Mouse (Mus musculus): Measurements from ENCODE around the gene Gm45140. TPM values are rescaled to one million over a fixed set of nuclear protein-coding genes. Genes with fewer than 3 reads are reported as not detected.

Gene Gm45140
- polyA plus RNA-seq, 1 experiment from 2014 or later = 4.4 TPM

- Histone ChIP-seq H3K4me3 (no peak overlapping the region), H3K27ac (replicated peaks) (peak overlapping the region; percentile 86), H3K36me3 (peaks cover 15% of the 10 kb centered on the region), H3K9me3 (replicated peaks) (no peaks in the 10 kb centered on the region), H3K4me1 (peaks cover 51% of the 10 kb centered on the region), H3K27me3 (ENCODE audit: low read depth, poor library complexity, severe bottlenecking) (peaks cover 30% of the 10 kb centered on the region)
- no peak for DNase-seq (ENCODE audit: low spot score)
Measured at GRCm38 (mm10) chr6:87740496-87740895, 95.1 kb downstream of the Gm45140 start.

GRCm38 (mm10) chr6:87739898-87740297 is 95.7 kb downstream of the Gm45140 start:
- H3K27me3 ChIP-seq (ENCODE audit: low read depth, poor library complexity, severe bottlenecking) = peaks cover 36% of the 10 kb centered on the region
- no peak overlapping the region for H3K4me3 ChIP-seq
- no peak for DNase-seq (ENCODE audit: low spot score)
- peak overlapping the region; percentile 86 for H3K27ac ChIP-seq (replicated peaks)
- WGBS = 66% methylated on average over 6 of the region's 6 CpGs
- peaks cover 21% of the 10 kb centered on the region for H3K36me3 ChIP-seq
- H3K4me1 ChIP-seq = peaks cover 51% of the 10 kb centered on the region
- H3K9me3 ChIP-seq (replicated peaks) = 0 out of 2 replicates have a peak, but pooled peaks cover 2% of the 10 kb centered on the region

Other genes with a start within 250 kb of the Gm45140 start
- 3.1 and 3.4 TPM in 2 replicates for gene Prokr1, start 245.1 kb downstream of the Gm45140 start, polyA plus RNA-seq (2016; fragmentation: Nextera tagmentation; extraction: Ambion mirVana)
- gene Aplf, start 163.6 kb downstream of the Gm45140 start, polyA plus RNA-seq (2016; fragmentation: Nextera tagmentation; extraction: Ambion mirVana) = 13.2 and 13.8 TPM in 2 replicates
- 5.4 and 7.2 TPM in 2 replicates for gene Efcc1, start 104.9 kb downstream of the Gm45140 start, polyA plus RNA-seq (2016; fragmentation: Nextera tagmentation; extraction: Ambion mirVana)
- 2.8 and 3.4 TPM in 2 replicates for gene Gp9, start 57.7 kb downstream of the Gm45140 start, polyA plus RNA-seq (2016; fragmentation: Nextera tagmentation; extraction: Ambion mirVana)
- 5.8 and 8.4 TPM in 2 replicates for gene Rab43, start 23.6 kb downstream of the Gm45140 start, polyA plus RNA-seq (2016; fragmentation: Nextera tagmentation; extraction: Ambion mirVana)
- gene Isy1, start 3.0 kb upstream of the Gm45140 start, polyA plus RNA-seq (2016; fragmentation: Nextera tagmentation; extraction: Ambion mirVana) = 62.4 and 69.1 TPM in 2 replicates
- 1,252 and 1,396 TPM in 2 replicates for gene Cnbp, start 15.3 kb upstream of the Gm45140 start, polyA plus RNA-seq (2016; fragmentation: Nextera tagmentation; extraction: Ambion mirVana)
- gene Copg1, start 52.0 kb upstream of the Gm45140 start, polyA plus RNA-seq (2016; fragmentation: Nextera tagmentation; extraction: Ambion mirVana) = 150 and 157 TPM in 2 replicates
- 53.8 and 56.8 TPM in 2 replicates for gene Hmces, start 78.1 kb upstream of the Gm45140 start, polyA plus RNA-seq (2016; fragmentation: Nextera tagmentation; extraction: Ambion mirVana)
- 20.3 and 22.1 TPM in 2 replicates for gene H1fx, start 145.8 kb upstream of the Gm45140 start, polyA plus RNA-seq (2016; fragmentation: Nextera tagmentation; extraction: Ambion mirVana)
- gene Rab7, start 209.5 kb upstream of the Gm45140 start, polyA plus RNA-seq (2016; fragmentation: Nextera tagmentation; extraction: Ambion mirVana) = 215 and 225 TPM in 2 replicates
- 284 and 305 TPM in 2 replicates for gene Rpn1, start 248.7 kb upstream of the Gm45140 start, polyA plus RNA-seq (2016; fragmentation: Nextera tagmentation; extraction: Ambion mirVana)

Data from midbrain, embryonic 10.5 days (tissue).